Mouse (Mus musculus): ENCODE results near the gene Prss43.
"Not testable (repeated sequence)": the region's sequence is repeated elsewhere in the genome, so short reads cannot be mapped to it uniquely, and the experiment has no call there.

The Prss43 gene

DNA sequence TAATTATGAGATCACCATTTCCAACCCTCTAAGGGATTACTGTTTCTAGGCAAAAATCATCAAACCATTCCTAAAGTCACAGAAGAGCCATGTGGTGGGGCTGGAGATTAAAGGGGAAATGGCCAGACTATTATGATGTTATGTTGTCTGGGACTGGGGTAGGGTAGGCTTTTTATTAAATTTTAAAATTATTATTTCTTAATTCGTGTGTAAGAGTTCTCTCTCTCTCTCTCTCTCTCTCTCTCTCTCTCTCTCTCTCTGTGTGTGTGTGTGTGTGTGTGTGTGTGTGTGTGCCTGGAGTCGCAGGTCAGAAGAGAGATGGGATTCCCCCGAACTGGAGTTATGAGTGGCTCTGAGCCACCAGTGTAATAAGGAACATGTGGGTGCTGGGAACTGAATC lies at the start of gene Prss43:
Prss43 (plus strand) TSS at position 301 of the 400 bp plus-strand sequence.
- in situ Hi-C loops (cut with MboI, MseI): no loop called here

DNA sequence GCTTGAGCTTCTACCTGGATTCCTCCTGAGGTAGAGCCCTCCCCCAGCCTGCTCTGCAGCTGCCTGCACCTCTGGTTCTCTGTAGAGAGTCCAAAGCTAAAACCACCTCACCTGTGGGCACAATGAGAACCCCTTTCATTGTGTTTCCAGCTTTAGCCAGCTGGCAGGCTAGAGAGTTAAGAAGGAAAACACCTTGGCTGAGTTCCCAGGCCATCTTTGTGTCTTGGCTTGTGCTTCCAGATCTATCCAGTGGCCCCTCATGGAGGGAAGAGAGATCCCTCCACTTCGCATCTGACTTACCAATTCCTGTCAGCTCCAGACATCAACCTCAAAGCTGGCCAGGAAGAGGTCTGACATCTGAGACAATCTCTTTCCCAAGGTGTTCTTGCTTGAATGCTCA lies 48.4 kb upstream of the Prss43 start:
- in situ Hi-C loops (cut with MboI, MseI): loop anchor here (5.0 kb wide), 1 partner anchor 51 kb away; no protein-coding TSS in a partner anchor

DNA sequence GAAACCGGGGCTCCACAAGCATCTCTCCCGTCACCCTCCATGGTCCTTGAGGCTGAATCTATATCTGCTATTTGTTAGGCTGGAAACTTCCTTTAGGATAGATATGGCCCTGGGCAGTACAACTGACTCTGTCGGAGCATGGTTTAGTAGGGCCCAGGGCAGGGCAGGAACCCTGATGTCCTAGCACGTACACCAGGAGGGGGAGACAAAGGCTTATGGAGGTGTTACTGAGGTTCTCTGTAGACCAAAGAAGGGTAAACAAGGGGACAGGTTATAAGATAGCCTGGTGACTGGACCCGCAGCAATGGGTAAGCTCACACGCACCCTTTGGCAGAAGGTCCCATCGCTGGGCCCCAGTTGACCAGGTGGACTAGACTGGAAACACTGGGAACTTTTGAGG lies 47.9 kb upstream of the Prss43 start:
- in situ Hi-C loops (cut with MboI, MseI): loop anchor here (5.0 kb wide), 1 partner anchor 51 kb away; no protein-coding TSS in a partner anchor

DNA sequence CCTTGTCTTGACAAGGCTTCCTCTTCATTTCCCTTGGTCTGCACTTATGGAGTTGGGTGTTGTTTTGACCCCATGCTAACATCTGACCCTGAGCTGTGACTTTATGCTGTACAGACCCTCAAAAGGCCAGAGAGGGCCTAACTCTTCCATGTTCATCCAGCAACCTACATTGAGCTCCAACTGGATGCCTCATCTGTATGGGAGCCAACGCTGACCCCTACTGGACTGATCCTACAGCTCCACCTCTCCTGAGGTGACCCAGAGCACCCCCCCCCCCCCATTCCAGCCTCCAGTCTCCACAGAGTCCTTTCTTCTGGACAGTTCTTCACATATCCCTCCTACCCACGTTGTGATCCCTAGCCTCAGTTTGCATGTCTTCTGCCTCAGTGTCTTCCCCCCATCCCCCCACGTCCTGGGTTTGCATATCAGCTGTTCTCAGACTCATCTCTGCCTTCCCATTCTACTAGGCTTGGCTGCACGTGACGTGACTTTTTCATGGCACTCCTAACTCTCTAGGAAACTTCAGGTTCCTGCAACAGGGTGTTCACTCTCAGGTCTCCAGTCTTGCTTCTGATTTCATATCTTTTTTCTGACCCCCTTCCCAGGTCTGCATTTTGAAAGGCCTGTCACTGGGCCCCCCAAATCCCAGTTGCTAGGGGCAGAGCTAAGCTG lies 47.1 kb upstream of the Prss43 start:
- in situ Hi-C loops (cut with MboI, MseI): loop anchor here (5.0 kb wide), 1 partner anchor 52 kb away; no protein-coding TSS in a partner anchor

DNA sequence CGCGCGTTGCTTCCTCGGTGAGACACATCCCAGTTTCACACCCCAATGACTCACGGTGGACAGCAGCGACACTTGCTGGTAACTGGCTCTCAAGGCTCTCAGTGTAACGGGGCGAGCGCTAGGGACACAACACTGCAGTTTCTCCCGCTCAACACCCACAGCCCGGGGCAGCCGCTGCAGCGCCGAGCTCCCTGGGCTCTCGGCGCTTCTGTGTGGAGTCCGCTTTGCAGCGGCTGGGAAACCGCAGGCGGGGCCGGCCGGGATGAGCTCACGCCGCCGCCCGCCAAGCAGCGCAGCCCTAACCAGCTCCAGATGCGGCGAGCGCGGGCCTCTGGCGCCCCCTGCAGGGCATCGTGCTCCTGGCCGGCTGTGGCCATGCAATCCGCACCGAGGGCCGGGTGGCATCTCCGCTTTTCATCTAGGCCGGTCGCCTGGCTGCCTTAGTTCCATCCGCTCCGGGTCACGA lies 45.2 kb upstream of the Prss43 start:
- in situ Hi-C loops (cut with MboI, MseI): no loop called here

DNA sequence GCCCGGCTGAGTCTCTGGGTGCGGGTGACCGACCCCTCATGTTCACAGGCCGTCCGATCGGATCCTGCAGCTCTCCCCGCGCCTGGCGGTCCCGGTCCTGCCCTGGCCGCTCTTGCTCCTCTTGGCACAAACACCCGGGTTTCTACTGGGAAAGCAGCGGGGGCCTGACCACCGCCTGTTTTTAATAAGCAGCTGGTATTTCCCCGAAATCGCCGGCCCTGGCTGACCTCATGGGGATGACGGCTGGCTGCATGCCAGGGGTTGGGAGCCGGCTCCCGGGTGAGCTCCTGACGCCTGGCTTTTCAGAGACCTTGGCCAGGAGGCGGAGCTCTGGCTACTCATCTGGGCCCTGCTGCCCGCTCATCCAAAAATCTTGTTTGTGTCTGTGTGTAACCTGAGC lies 44.8 kb upstream of the Prss43 start:
- in situ Hi-C loops (cut with MboI, MseI): no loop called here

DNA sequence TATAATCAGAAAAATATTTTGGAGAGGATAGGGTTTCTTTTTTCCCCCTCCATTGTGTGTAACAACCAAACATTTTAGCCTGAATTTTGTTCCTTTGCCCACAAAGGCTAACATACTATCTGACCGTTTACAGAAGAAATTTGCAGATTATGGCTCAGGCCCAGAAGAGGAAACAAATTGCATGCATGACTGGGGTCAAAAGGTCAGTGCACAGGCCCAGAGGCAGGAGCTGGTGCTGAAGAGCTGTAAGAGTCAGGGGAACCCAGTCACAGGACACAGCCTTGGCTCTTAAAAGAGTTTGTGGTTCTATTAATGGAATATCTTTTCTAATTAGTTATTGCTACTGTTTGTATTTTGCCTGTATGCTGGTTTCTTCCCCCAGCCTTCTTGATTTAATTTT lies 42.9 kb upstream of the Prss43 start:
- in situ Hi-C loops (cut with MboI, MseI): no loop called here

DNA sequence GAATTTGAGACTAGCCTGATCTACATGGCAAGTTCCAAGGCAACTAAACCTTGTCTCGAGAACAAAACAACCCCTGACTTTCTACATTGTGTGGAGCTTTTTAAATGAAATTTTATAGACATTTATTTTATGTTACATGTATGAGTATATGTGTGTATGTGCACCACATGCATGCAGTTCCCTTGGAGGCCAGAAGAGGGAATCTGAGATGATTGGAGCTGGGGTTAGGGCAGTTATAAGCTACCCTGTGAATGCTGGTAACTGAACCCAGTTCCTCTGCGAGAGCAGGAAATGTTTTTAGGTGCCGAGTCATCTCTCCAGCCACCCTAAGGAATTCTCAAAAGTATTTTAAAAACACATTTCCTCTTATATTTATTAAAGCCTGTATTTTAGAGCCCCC lies 38.3 kb upstream of the Prss43 start:
- in situ Hi-C loops (cut with MboI, MseI): no loop called here

DNA sequence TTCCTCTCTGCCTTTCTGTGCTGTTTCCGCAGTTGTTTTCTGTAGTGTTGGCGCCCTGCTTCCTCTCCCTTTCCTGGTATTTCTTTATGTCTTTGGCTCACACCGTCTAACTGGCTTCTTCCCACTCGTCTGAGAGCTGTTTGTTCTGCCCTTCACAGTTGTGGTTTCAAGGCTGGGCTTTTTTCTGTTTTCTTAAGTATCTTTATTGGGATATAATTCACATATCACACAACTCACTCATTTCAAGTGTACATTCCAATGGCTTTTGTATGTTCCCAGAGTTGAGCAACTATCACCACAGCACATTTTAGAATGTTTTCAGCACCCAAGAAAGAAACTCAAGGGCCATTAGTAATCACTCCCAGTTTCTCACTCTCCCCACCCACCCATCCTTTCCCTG lies 36.0 kb upstream of the Prss43 start:
- in situ Hi-C loops (cut with MboI, MseI): no loop called here

DNA sequence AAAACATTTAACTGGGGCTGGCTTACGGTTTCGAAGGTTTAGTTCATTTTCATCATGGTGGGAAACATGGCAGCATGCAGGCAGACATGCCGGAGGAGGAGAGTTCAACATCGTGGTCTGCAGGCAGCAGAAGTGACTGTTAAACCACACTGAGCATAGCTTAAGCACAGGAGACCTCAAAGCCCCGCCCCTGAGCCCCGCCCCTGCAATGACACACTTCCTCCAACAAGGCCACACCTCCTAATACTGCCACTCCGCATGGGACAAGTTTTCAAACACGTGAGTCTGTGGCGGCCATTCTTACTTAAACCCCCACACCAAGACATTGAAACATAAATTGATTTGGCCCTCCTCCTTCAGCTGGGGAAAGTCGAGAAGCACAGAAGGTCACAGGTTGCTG lies 29.5 kb upstream of the Prss43 start:
- in situ Hi-C loops (cut with MboI, MseI): no loop called here

DNA sequence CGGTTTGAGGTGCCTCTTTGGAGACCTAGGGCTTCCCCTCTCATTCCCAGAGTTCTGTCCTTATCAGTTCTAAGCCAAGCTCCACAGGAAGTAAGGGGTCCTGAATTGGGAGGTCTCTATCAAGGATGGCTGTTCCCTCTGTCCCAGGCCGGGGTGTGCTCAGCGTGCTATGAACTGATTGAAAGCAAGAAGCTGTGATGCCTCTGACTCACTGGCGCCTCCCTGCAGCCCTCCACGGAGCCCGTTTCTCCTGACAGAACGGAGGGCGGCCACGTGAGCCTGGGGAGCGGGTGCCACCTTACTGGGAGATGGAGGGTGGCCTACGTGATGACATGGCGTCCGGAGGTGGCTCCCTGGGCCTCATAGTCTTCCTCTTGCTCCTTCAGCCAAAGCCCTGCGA lies 28.6 kb upstream of the Prss43 start, which contains the start of gene Prss42:
Prss42 (plus strand) TSS at position 301 of the 400 bp plus-strand sequence.
- in situ Hi-C loops (cut with MboI, MseI): no loop called here

DNA sequence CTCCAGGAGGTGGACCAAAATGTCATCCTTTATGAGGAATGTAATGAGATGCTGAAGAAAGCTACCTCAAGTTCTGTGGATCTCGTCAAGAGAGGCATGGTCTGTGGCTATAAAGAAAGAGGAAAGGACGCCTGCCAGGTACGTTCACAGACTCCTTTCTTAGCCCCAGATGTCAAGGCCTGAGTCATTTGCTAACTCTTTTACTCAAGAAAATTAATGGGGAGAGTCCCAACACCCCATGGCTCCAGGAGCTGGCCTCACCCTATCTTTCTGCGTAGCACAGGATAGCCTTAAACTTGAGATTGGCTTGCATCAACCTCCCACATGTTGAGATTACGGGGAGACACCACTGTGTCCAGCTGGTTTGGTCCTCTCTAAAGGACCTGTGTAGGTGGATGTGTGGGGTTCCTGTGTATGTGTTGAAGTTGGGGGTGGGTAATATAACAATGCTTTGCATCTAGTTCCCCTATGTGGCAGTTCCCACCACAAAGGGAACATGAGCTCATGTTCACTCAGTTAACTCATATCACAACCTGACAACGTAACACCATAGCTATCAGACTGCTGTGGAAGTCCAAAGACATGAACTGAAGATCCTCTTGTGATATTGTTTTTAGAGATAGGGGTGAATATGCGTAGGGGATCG lies 25.5 kb upstream of the Prss43 start:
- in situ Hi-C loops (cut with MboI, MseI): no loop called here

DNA sequence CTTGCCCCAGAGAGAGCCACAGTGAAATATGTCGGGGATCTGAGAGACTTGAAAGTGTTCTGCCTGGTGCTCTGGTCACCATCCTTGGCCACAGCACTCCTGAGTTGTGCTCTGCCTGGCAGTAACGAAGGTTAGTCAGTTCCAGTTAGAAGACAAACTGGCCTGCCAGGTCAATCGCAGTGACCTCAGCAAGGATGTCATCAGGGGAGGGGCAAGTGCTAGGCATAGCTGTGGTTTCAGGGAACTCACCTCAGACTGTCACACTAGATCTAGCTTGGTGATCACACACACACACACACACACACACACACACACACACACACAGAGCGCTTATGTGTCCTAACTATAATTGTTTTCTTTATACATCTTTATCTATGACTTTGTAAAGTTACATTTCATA lies 23.2 kb upstream of the Prss43 start:
- in situ Hi-C loops (cut with MboI, MseI): no loop called here

DNA sequence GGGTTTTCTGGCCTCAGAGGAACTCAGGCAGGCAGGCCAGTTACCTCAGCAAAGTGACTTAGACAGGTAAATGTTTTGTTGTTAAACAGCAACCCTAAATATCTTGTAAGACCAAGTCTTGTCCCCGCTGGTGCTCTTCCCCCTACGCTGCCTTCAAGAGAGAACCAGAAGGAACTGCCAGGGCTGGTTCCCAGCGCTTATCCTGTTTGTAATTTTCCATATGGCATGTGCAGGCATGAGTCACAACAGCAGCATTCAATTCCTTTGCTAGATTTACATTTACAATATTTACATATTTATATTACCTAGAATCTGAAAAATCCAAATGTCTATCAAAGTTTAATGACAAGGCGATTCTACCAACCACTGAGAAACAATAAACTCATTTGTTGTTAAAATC lies 16.4 kb upstream of the Prss43 start:
- in situ Hi-C loops (cut with MboI, MseI): no loop called here

DNA sequence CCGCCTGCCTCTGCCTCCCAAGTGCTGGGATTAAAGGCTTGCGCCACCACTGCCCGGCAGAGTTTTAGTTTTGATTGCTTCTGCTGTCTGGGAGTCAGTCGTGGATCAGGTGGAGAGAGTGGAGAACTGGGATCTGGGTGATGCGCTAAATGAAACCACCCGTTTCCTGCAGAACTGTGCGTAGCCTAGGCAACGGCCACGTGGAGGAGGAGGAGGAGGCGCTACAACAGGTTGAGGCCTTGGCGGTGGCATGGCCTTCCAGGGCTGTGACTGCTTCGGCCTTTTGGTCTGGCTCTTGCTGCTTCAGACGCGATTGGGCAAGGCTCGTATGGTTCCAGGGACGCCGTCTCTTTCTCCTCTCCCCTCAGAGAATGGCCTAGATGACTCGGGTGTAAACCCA lies 12.7 kb upstream of the Prss43 start, which contains the start of gene Prss44:
Prss44 (plus strand) TSS at position 206 of the 400 bp plus-strand sequence.
- in situ Hi-C loops (cut with MboI, MseI): no loop called here

DNA sequence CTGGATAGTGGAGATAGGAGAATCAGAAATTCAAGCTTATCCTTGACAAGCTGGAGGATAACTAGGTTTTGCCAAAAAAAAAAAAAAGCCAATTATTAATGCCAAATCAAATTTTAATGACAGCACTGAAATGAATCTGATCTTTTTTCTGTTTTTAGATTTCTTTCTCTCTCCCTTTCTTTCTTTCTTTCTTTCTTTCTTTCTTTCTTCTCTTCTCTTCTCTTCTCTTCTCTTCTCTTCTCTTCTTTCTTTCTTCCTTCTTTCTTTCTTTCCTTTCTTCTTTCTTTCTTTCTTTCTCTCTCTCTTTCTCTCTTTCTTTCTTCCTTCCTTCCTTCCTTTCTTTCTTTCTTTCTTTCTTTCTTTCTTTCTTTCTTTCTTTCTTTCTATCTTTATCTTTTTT lies 5.9 kb upstream of the Prss43 start:
- in situ Hi-C loops (cut with MboI, MseI): not testable (repeated sequence)

DNA sequence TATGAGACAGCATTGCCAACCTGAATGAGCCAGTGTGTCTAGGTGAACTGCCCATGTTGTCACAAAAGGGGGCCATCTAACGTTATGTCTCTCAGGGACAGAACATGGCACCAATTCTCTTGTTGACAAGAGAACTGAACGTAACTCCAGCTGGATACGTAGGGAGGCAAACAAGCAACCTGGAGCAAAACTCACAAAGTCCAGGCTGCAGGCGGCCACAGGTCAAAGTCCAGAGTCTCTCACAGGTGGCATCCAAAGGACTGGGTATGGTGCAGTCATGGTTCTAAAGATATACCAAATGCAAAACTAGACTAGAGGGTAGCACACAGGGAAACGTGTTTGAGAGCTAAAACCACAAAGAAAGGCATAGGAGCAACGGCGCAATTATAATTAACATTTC lies 5.1 kb upstream of the Prss43 start:
- in situ Hi-C loops (cut with MboI, MseI): no loop called here

DNA sequence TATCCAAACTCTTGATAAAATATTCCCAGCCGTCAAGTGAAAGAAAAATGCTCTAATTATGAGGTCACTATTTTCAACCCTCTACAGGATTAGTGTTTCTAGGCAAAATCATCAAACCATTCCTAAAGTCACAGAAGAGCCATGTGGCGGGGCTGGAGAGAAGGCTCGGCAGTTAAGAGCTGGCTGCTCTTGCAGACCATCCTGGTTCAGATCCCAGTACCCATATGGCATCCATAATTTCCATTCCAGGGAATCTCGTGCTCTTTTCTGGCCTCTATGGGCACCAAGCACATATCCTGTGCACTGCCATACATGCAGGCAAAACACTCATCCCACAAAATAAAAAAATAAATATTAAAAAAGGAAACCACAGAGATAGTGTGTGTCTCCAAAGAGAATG lies 1.1 kb upstream of the Prss43 start:
- in situ Hi-C loops (cut with MboI, MseI): no loop called here

DNA sequence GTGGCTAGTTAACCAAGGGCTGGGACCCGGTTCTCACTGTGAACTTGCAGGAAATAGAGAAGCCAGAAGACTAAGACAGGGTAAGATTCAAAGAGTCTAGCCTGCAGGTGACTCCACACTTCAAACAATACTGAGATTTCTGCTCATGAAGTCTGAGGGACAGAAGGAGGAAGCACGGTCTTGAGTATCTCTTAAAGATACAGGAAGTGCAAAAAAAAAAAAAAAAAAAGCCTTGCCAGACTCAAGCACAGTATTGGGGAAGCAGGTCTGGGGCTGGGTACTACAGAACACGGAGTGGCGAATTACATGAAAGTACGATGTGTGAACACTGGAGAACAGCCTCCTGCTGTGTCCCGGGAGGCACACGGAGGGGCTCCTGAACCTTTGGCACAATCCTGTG lies 658 bp upstream of the Prss43 start:
- in situ Hi-C loops (cut with MboI, MseI): no loop called here

DNA sequence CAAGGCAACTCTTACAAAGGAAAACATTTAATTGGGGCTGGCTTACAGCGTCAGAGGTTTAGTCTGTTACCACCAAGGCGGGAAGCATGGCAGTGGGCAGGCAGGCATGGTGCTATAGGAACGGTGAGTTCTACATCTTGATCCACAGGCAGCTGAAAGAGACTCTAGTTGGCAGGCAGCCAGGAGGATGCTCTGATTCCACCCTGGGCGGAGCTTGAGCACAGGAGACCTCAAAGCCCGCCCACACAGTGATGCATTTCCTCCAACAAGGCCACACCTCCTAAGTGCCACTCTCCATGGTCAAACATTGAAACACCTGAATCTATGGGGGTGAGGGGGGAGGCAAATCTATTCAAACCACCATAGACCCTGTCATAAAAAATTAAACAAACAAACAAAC lies 6.5 kb downstream of the Prss43 start:
- in situ Hi-C loops (cut with MboI, MseI): no loop called here

DNA sequence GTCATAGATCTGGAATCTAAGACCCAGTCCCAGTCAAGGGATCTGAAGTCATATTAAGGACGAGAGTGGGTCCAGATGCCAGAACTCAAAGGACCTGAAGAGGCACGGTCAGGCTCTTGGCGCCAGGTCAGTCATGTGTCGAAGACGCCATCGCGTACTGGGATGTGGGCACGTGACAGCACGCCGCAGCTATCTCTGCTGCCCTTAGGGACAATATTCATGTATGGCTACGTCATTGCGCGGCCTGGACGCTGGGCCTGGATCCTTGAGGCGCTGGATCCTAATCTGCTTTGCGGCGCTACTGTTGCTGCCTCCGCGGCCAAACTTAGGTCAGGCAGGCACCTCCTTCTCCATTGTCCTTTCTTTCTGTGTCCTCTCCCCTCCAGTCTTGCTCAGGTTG lies 7.9 kb downstream of the Prss43 start, which contains the start of gene Prss45:
Prss45 (plus strand) TSS at position 178 of the 400 bp plus-strand sequence.
- in situ Hi-C loops (cut with MboI, MseI): no loop called here

DNA sequence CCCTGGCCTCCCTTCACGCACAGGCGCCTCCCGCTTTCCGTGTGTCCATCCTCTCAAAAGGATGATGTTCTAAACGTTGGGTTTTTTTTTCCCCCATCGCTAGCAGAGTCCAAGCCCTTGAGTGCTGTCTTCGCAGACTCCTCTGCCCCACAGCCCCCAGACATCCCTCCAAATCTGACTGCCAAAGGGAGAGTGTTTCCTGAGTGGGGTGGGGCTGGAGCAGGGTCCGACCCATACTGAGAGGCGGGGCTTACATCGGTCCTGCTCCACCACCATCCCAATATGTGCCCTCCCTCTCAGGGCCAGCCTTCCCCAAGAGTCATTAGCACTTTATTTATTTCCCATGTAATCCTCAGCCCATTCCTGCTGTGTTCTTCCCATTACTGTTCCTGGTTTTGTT lies 8.5 kb downstream of the Prss43 start:
- in situ Hi-C loops (cut with MboI, MseI): no loop called here

DNA sequence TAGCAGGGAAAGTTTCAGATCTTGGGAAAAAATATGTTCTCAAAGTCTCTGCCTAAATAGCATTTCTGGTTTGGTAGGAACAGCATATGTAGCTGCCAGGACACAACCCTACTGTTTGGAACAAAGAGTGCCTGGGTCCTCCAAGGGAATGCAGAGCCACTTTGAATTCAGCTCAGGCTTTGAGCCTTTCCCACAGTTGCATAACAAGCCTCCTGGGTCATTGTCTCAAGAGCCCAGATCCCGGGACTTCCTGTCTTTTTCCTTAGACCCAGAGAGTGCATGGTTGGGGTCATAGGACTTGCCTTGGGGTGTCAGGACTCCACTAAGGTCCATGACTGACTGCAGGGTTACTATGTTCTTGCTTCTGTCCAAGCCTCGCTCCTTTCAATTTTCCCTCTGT lies 9.6 kb downstream of the Prss43 start:
- in situ Hi-C loops (cut with MboI, MseI): no loop called here
